Mouse (Mus musculus): ENCODE measurements around the gene Rrp8. TPM values are rescaled to one million over a fixed set of nuclear protein-coding genes. Genes with fewer than 3 reads are reported as not detected.
A peak's percentile ranks its signal among the peaks of the same experiment; 100 is the strongest.
"Not testable (repeated sequence)": the region's sequence is repeated elsewhere in the genome, so short reads cannot be mapped to it uniquely, and the experiment has no call there.

Rrp8 gene
- polyA plus RNA-seq, 1 experiment from 2014 or later: 34.4 TPM

- not testable (repeated sequence) for H3K9ac ChIP-seq; H3K9me3 ChIP-seq; ATAC-seq; H3K27ac ChIP-seq; H3K27me3 ChIP-seq (replicated peaks)
- Histone ChIP-seq H3K4me3 (replicated peaks) (peak overlapping the region; percentile 94; the same call in 1 of the 2 replicates), H3K36me3 (peaks cover 19% of the 10 kb centered on the region), H3K4me2 (replicated peaks) (peak overlapping the region; percentile 82; the same call in 1 of the 2 replicates), H3K4me1 (replicated peaks) (peaks cover 14% of the 10 kb centered on the region; the same call in 1 of the 2 replicates)
- WGBS: 80% methylated on average over 7 of the region's 7 CpGs
Observed at GRCm38 (mm10) chr7:105742539-105743215, 5.5 kb upstream of the Rrp8 start.

- no peaks in the 10 kb centered on the region for H3K27me3 ChIP-seq (replicated peaks)
- H3K27ac ChIP-seq: no peak overlapping the region
- no peak for ATAC-seq
- 90% methylated on average over 9 of the region's 9 CpGs for whole genome bisulfite sequencing
- peaks cover 17% of the 10 kb centered on the region; the same call in 1 of the 2 replicates for H3K4me1 ChIP-seq (replicated peaks)
- H3K9ac ChIP-seq: no peak overlapping the region
- H3K36me3 ChIP-seq: peaks cover 19% of the 10 kb centered on the region
- H3K9me3 ChIP-seq: no peaks in the 10 kb centered on the region
- no peak overlapping the region for H3K4me2 ChIP-seq (replicated peaks)
- no peak overlapping the region for H3K4me3 ChIP-seq (replicated peaks)
Observed at GRCm38 (mm10) chr7:105741978-105742377, 4.8 kb upstream of the Rrp8 start.

GRCm38 (mm10) chr7:105740851-105741250, 3.7 kb upstream of the Rrp8 start:
- 0 out of 2 replicates have a peak overlapping the region, but pooled peaks have one; percentile 27 for H3K27ac ChIP-seq
- no peak for ATAC-seq
- H3K36me3 ChIP-seq: peaks cover 19% of the 10 kb centered on the region

GRCm38 (mm10) chr7:105740089-105740795, 3.1 kb upstream of the Rrp8 start:
- no peak overlapping the region for H3K9ac ChIP-seq

More at GRCm38 (mm10) chr7:105740851-105741250, 3.7 kb upstream of the Rrp8 start:
- Histone ChIP-seq H3K4me2 (replicated peaks) (no peak overlapping the region), H3K4me1 (replicated peaks) (peaks cover 17% of the 10 kb centered on the region; the same call in 1 of the 2 replicates), H3K27me3 (replicated peaks) (no peaks in the 10 kb centered on the region), H3K9me3 (no peaks in the 10 kb centered on the region), H3K9ac (no peak overlapping the region), H3K4me3 (replicated peaks) (no peak overlapping the region)
- 84% methylated on average over 6 of the region's 6 CpGs for WGBS

GRCm38 (mm10) chr7:105738948-105739347, 1.8 kb upstream of the Rrp8 start:
- Histone ChIP-seq H3K9me3 (no peaks in the 10 kb centered on the region), H3K4me1 (replicated peaks) (peaks cover 22% of the 10 kb centered on the region; the same call in 1 of the 2 replicates), H3K9ac (no peak overlapping the region), H3K27me3 (replicated peaks) (no peaks in the 10 kb centered on the region), H3K4me3 (replicated peaks) (peak overlapping the region; percentile 90; the same call in 1 of the 2 replicates), H3K36me3 (peaks cover 25% of the 10 kb centered on the region), H3K4me2 (replicated peaks) (peak overlapping the region; percentile 73), H3K27ac (peak overlapping the region; percentile 89)
- 12% methylated on average over 3 of the region's 3 CpGs for WGBS
- peak; percentile 39 for ATAC-seq

More at GRCm38 (mm10) chr7:105740089-105740795, 3.1 kb upstream of the Rrp8 start:
- peaks cover 17% of the 10 kb centered on the region; the same call in 1 of the 2 replicates for H3K4me1 ChIP-seq (replicated peaks)
- H3K4me3 ChIP-seq (replicated peaks): no peak overlapping the region
- no peaks in the 10 kb centered on the region for H3K9me3 ChIP-seq
- ATAC-seq: no peak
- H3K27me3 ChIP-seq (replicated peaks): no peaks in the 10 kb centered on the region
- 0 out of 2 replicates have a peak overlapping the region, but pooled peaks have one; percentile 27 for H3K27ac ChIP-seq
- H3K36me3 ChIP-seq: peaks cover 19% of the 10 kb centered on the region
- 88% methylated on average over 13 of the region's 13 CpGs for WGBS
- no peak overlapping the region for H3K4me2 ChIP-seq (replicated peaks)

- peak overlapping the region; percentile 89 for H3K27ac ChIP-seq
- H3K9ac ChIP-seq: no peak overlapping the region
- H3K4me2 ChIP-seq (replicated peaks): peak overlapping the region; percentile 73
- ATAC-seq: no peak
- no peaks in the 10 kb centered on the region for H3K27me3 ChIP-seq (replicated peaks)
- 64% methylated on average over 2 of the region's 2 CpGs for WGBS
- peak overlapping the region; percentile 90 for H3K4me3 ChIP-seq (replicated peaks)
- peaks cover 21% of the 10 kb centered on the region; the same call in 1 of the 2 replicates for H3K4me1 ChIP-seq (replicated peaks)
- no peaks in the 10 kb centered on the region for H3K9me3 ChIP-seq
- peaks cover 31% of the 10 kb centered on the region for H3K36me3 ChIP-seq
Observed at GRCm38 (mm10) chr7:105738286-105738685, 1.1 kb upstream of the Rrp8 start.

GRCm38 (mm10) chr7:105737648-105738047, 463 bp upstream of the Rrp8 start:
- peak overlapping the region; percentile 95 for H3K27ac ChIP-seq
- no peak for ATAC-seq
- peak overlapping the region; percentile 73 for H3K4me2 ChIP-seq (replicated peaks)
- no peaks in the 10 kb centered on the region for H3K27me3 ChIP-seq (replicated peaks)
- peak overlapping the region; percentile 76 for H3K9ac ChIP-seq
- H3K4me1 ChIP-seq (replicated peaks): peaks cover 16% of the 10 kb centered on the region; the same call in 1 of the 2 replicates
- WGBS: 31% methylated on average over 3 of the region's 3 CpGs
- peak overlapping the region; percentile 90 for H3K4me3 ChIP-seq (replicated peaks)
- no peaks in the 10 kb centered on the region for H3K9me3 ChIP-seq
- H3K36me3 ChIP-seq: peaks cover 37% of the 10 kb centered on the region

- ATAC-seq: peak; percentile 98
- Histone ChIP-seq H3K9me3 (no peaks in the 10 kb centered on the region), H3K4me2 (replicated peaks) (peak within 1 kb of the TSS; percentile 73), H3K36me3 (peaks cover 31% of the 10 kb centered on the region), H3K27me3 (replicated peaks) (no peaks in the 10 kb centered on the region), H3K27ac (peak within 1 kb of the TSS; percentile 95), H3K9ac (peak within 1 kb of the TSS; percentile 76), H3K4me1 (replicated peaks) (peaks cover 16% of the 10 kb centered on the region; the same call in 1 of the 2 replicates), H3K4me3 (replicated peaks) (peak within 1 kb of the TSS; percentile 90)
- under 1% methylated on average over 62 of the region's 62 CpGs for WGBS
Observed at GRCm38 (mm10) chr7:105736264-105736901, 802 bp downstream of the Rrp8 start, which contains the start of gene Ilk. Gene Ilk (plus strand): TSS chr7:105736592.

- H3K4me3 ChIP-seq (replicated peaks): peak overlapping the region; percentile 90
- H3K27ac ChIP-seq; H3K27me3 ChIP-seq (replicated peaks); ATAC-seq; H3K9me3 ChIP-seq: not testable (repeated sequence)
- peak overlapping the region; percentile 76 for H3K9ac ChIP-seq
- peaks cover 28% of the 10 kb centered on the region for H3K36me3 ChIP-seq
- H3K4me2 ChIP-seq (replicated peaks): peak overlapping the region; percentile 73
- peaks cover 16% of the 10 kb centered on the region; the same call in 1 of the 2 replicates for H3K4me1 ChIP-seq (replicated peaks)
- 38% methylated on average over 4 of the region's 4 CpGs for WGBS
Observed at GRCm38 (mm10) chr7:105735464-105735863, 1.7 kb downstream of the Rrp8 start.

- peak overlapping the region; percentile 76; the same call in 1 of the 2 replicates for H3K9ac ChIP-seq
Observed at GRCm38 (mm10) chr7:105734826-105735225, 2.4 kb downstream of the Rrp8 start.

GRCm38 (mm10) chr7:105733836-105734235, 3.3 kb downstream of the Rrp8 start:
- Histone ChIP-seq H3K27me3 (replicated peaks) (no peaks in the 10 kb centered on the region), H3K4me2 (replicated peaks) (no peak overlapping the region), H3K36me3 (peaks cover 28% of the 10 kb centered on the region), H3K4me1 (replicated peaks) (peaks cover 10% of the 10 kb centered on the region; the same call in 1 of the 2 replicates), H3K27ac (no peak overlapping the region), H3K9ac (no peak overlapping the region), H3K9me3 (no peaks in the 10 kb centered on the region), H3K4me3 (replicated peaks) (no peak overlapping the region)
- 95% methylated on average over 11 of the region's 11 CpGs for WGBS
- no peak for ATAC-seq

More at GRCm38 (mm10) chr7:105734826-105735225, 2.4 kb downstream of the Rrp8 start:
- 87% methylated on average over 8 of the region's 8 CpGs for WGBS
- Histone ChIP-seq H3K27ac (no peak overlapping the region), H3K4me1 (replicated peaks) (peaks cover 15% of the 10 kb centered on the region; the same call in 1 of the 2 replicates), H3K4me2 (replicated peaks) (peak overlapping the region; percentile 73), H3K4me3 (replicated peaks) (peak overlapping the region; percentile 90; the same call in 1 of the 2 replicates), H3K27me3 (replicated peaks) (no peaks in the 10 kb centered on the region), H3K36me3 (peaks cover 24% of the 10 kb centered on the region), H3K9me3 (no peaks in the 10 kb centered on the region)
- no peak for ATAC-seq

All from intestine, embryonic 15.5 days (tissue).